Mouse (Mus musculus): ENCODE data around the gene Spa17. TPM values are rescaled to one million over a fixed set of nuclear protein-coding genes. Genes with fewer than 3 reads are reported as not detected.

Gene Spa17
- total RNA-seq, 1 experiment from 2014 or later: not detected

- no peak for ATAC-seq (replicated peaks; ENCODE audit: insufficient number of reproducible peaks, low FRiP score, low TSS enrichment, poor library complexity, severe bottlenecking)
Measured at GRCm38 (mm10) chr9:37569231-37569835, 44.2 kb downstream of the Spa17 start.

GRCm38 (mm10) chr9:37568605-37569214 lies 44.8 kb downstream of the Spa17 start:
- ATAC-seq (replicated peaks; ENCODE audit: insufficient number of reproducible peaks, low FRiP score, low TSS enrichment, poor library complexity, severe bottlenecking): no peak

- no peak for ATAC-seq (replicated peaks; ENCODE audit: insufficient number of reproducible peaks, low FRiP score, low TSS enrichment, poor library complexity, severe bottlenecking)
Measured at GRCm38 (mm10) chr9:37567892-37568604, 45.5 kb downstream of the Spa17 start.

GRCm38 (mm10) chr9:37567454-37567853 lies 46.1 kb downstream of the Spa17 start:
- no peak for ATAC-seq (replicated peaks; ENCODE audit: insufficient number of reproducible peaks, low FRiP score, low TSS enrichment, poor library complexity, severe bottlenecking)

GRCm38 (mm10) chr9:37567019-37567418 lies 46.5 kb downstream of the Spa17 start:
- ATAC-seq (replicated peaks; ENCODE audit: insufficient number of reproducible peaks, low FRiP score, low TSS enrichment, poor library complexity, severe bottlenecking): no peak

GRCm38 (mm10) chr9:37563805-37564204 lies 49.7 kb downstream of the Spa17 start:
- no peak for ATAC-seq (replicated peaks; ENCODE audit: insufficient number of reproducible peaks, low FRiP score, low TSS enrichment, poor library complexity, severe bottlenecking)

- ATAC-seq (replicated peaks; ENCODE audit: insufficient number of reproducible peaks, low FRiP score, low TSS enrichment, poor library complexity, severe bottlenecking): no peak
Measured at GRCm38 (mm10) chr9:37560617-37561016, 52.9 kb downstream of the Spa17 start.

GRCm38 (mm10) chr9:37556366-37556765 lies 57.2 kb downstream of the Spa17 start:
- ATAC-seq (replicated peaks; ENCODE audit: insufficient number of reproducible peaks, low FRiP score, low TSS enrichment, poor library complexity, severe bottlenecking): no peak

- ATAC-seq (replicated peaks; ENCODE audit: insufficient number of reproducible peaks, low FRiP score, low TSS enrichment, poor library complexity, severe bottlenecking): no peak
Measured at GRCm38 (mm10) chr9:37554838-37555748, 58.4 kb downstream of the Spa17 start, which contains the start of gene Siae. TSS of gene Siae (plus strand) at chr9:37555698.

- ATAC-seq (replicated peaks; ENCODE audit: insufficient number of reproducible peaks, low FRiP score, low TSS enrichment, poor library complexity, severe bottlenecking): peak; percentile 54; the same call in 1 of the 2 replicates
Measured at GRCm38 (mm10) chr9:37554279-37554678, 59.2 kb downstream of the Spa17 start.

Other genes starting within 250 kb of the Spa17 start
- gene Hepacam, start 246.4 kb downstream of the Spa17 start, total RNA-seq (2017): not detected in 3 replicates
- not detected in 3 replicates for gene Robo4, start 211.8 kb downstream of the Spa17 start, total RNA-seq (2017)
- gene Robo3, start 180.5 kb downstream of the Spa17 start, total RNA-seq (2017): not detected in 3 replicates
- 20.9 to 44.1 TPM (median 28.5 TPM) in 3 replicates for gene Msantd2, start 124.4 kb downstream of the Spa17 start, total RNA-seq (2017)
- gene Esam, start 85.6 kb downstream of the Spa17 start, total RNA-seq (2017): 3.2 TPM in 1 of 3 replicates, not detected in the others
- not detected in 3 replicates for gene Vsig2, start 74.5 kb downstream of the Spa17 start, total RNA-seq (2017)
- gene Nrgn, start 60.8 kb downstream of the Spa17 start, total RNA-seq (2017): 6.3 to 35.0 TPM (median 6.9 TPM) in 3 replicates
- 4.1 to 10.4 TPM (median 4.7 TPM) in 3 replicates for gene Siae, start 58.0 kb downstream of the Spa17 start, total RNA-seq (2017)
- gene Tbrg1, start 43.6 kb upstream of the Spa17 start, total RNA-seq (2017): 27.0 to 51.1 TPM (median 38.1 TPM) in 3 replicates
- gene Panx3, start 55.5 kb upstream of the Spa17 start, total RNA-seq (2017): not detected in 3 replicates
- not detected in 3 replicates for gene Olfr160, start 102.5 kb upstream of the Spa17 start, total RNA-seq (2017)
- not detected in 3 replicates for gene Olfr874, start 131.4 kb upstream of the Spa17 start, total RNA-seq (2017)
- gene Olfr875, start 158.1 kb upstream of the Spa17 start, total RNA-seq (2017): not detected in 3 replicates
- gene Olfr876, start 189.3 kb upstream of the Spa17 start, total RNA-seq (2017): not detected in 3 replicates
- not detected in 3 replicates for gene Olfr877, start 240.5 kb upstream of the Spa17 start, total RNA-seq (2017)

Data from monocyte, adult 5-6 weeks (primary cell).